Mouse (Mus musculus): ENCODE data around the gene Tmem63b. TPM values are rescaled to one million over a fixed set of nuclear protein-coding genes. Genes with fewer than 3 reads are reported as not detected.

Tmem63b gene
- polyA plus RNA-seq, 1 experiment from 2014 or later, result 29.7 TPM

DNA sequence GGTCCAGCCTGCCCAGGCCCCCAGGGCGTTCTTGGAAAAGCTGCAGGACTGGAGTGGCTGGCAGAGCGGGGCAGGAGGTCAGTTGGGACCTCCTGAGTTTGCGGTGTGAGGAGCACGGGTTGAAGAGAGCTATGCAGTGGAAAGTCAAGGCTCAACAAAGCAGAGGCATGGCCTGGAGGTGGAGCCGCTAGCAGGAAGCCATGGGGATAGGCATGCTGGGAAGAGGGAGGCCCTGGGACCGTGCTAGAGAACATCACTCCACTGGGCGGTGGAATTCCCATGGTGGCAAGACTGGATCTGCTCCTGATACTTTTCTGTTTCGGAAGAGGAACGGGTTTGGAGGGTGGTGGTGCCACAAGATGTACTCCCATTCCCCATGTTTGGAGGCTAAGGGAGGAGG lies 10.3 kb upstream of the Tmem63b start:
- 85% methylated on average over 9 of the region's 9 CpGs for WGBS
- no peak overlapping the region for H3K27ac ChIP-seq (ENCODE audit: low read depth)
- no peak overlapping the region for H3K4me3 ChIP-seq (ENCODE audit: low read depth, low read length)
- H3K9me3 ChIP-seq (ENCODE audit: low read depth, low read length), result no peaks in the 10 kb centered on the region
- no peak overlapping the region for H3K4me2 ChIP-seq
- DNase-seq (no peak), ATAC-seq (ENCODE audit: insufficient read depth) (no peak)
- H3K27me3 ChIP-seq (ENCODE audit: insufficient read depth, low read length), result no peaks in the 10 kb centered on the region
- peaks cover 27% of the 10 kb centered on the region for H3K36me3 ChIP-seq (ENCODE audit: insufficient read depth)
- H3K4me1 ChIP-seq (ENCODE audit: insufficient read depth), result peaks cover 16% of the 10 kb centered on the region; the same call in 1 of the 2 replicates
- TF ChIP-seq CTCF (IDR thresholded peaks at IDR 0.05; ENCODE audit: low read depth), result no peak
- H3K9ac ChIP-seq, result no peak overlapping the region

DNA sequence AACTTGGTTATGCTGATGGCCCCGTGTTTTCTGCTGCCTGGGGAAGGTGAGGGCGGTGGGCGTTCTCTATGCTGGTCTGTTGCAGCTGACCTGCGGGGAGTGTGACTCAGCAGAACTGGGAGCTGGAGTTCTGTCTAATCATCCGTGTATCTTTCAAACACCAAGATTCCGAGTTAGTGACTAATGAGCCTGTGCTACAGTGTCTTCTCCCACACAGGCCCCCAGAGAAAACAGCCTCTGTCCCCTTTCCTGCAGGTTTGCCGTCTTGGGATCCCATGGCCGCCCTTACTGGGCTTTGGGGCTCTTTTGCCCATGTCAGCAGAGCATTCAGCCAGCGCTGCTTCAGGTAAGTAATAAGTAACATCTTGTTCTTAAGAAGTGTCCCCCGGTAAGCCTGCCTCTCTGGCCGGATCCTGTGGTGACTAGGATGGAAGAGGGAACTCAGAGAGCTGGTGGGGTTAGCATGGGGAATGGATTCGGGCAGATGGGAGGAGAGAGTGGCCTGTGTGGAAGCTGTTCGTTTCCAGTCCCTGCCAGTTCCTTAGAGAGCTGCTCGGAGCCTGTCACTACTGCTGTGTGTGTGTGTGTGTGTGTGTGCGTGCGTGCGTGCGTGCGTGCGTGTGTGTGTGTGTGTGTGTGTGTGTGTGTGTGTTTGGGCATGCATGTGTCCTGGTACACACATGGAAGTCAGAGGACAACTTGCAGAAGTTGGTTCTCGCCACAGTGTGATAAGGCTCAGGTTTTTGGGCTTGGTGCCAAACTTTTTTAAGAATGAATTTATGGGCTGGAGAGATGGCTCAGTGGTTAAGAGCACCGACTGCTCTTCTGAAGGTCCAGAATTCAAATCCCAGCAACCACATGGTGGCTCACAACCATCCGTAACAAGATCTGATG lies 8.8 kb upstream of the Tmem63b start:
- peaks cover 27% of the 10 kb centered on the region for H3K36me3 ChIP-seq (ENCODE audit: insufficient read depth)
- no peak overlapping the region; the same call in 1 of the 2 replicates for H3K9ac ChIP-seq
- no peak overlapping the region for H3K27ac ChIP-seq (ENCODE audit: low read depth)
- no peak overlapping the region for H3K4me3 ChIP-seq (ENCODE audit: low read depth, low read length)
- no peaks in the 10 kb centered on the region for H3K9me3 ChIP-seq (ENCODE audit: low read depth, low read length)
- DNase-seq (peak; percentile 62), ATAC-seq (ENCODE audit: insufficient read depth) (no peak)
- H3K27me3 ChIP-seq (ENCODE audit: insufficient read depth, low read length), result no peaks in the 10 kb centered on the region
- WGBS, result 58% methylated on average over 23 of the region's 23 CpGs
- no peak for TF ChIP-seq CTCF (IDR thresholded peaks at IDR 0.05; ENCODE audit: low read depth)
- peaks cover 16% of the 10 kb centered on the region; the same call in 1 of the 2 replicates for H3K4me1 ChIP-seq (ENCODE audit: insufficient read depth)
- H3K4me2 ChIP-seq, result no peak overlapping the region

DNA sequence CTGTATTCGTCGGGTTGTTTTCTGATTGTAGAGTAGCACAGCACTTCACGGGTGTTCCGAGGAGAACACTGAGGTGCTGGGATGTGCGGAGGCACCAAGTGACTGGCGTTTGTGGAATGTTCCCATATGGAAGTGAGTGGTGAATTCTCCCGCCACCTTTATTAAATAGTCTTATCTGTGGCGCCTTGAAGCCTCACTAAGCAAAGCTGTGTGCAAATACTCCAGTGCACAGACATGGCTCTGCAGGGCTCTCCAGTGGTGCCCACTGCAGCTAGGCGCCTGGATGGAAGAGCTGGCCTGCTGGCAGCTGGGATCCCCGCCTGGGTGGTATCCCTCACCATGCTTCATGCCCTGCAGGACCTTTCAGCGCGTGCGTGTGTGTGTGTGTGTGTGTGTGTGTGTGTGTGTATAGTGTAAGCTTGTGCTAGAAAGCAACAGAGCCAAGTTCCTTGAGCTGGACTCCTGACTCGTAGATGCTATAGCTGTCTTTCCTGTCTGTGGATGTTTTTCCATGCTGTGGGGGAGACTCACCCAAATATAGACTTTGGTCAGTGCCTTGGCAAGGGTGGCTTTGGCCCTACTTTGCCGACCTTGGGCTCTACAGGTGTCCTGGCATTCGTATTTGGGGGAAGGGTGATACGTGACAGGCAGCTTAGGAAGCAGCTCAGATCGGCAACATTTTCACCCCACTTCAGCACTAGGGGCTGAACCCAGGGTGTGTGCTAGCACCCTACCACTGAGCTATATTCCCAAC lies 7.3 kb upstream of the Tmem63b start:
- ATAC-seq (ENCODE audit: insufficient read depth) (peak; percentile 77; the same call in 1 of the 2 replicates), DNase-seq (peak; percentile 56)
- Histone ChIP-seq H3K4me3 (ENCODE audit: low read depth, low read length) (no peak overlapping the region), H3K27ac (ENCODE audit: low read depth) (0 out of 2 replicates have a peak overlapping the region, but pooled peaks have one; percentile 42), H3K9me3 (ENCODE audit: low read depth, low read length) (no peaks in the 10 kb centered on the region), H3K9ac (no peak overlapping the region), H3K36me3 (ENCODE audit: insufficient read depth) (peaks cover 19% of the 10 kb centered on the region), H3K4me2 (peak overlapping the region; percentile 18), H3K4me1 (ENCODE audit: insufficient read depth) (peaks cover 14% of the 10 kb centered on the region; the same call in 1 of the 2 replicates), H3K27me3 (ENCODE audit: insufficient read depth, low read length) (no peaks in the 10 kb centered on the region)
- WGBS, result 33% methylated on average over 18 of the region's 18 CpGs
- no peak for TF ChIP-seq CTCF (IDR thresholded peaks at IDR 0.05; ENCODE audit: low read depth)

DNA sequence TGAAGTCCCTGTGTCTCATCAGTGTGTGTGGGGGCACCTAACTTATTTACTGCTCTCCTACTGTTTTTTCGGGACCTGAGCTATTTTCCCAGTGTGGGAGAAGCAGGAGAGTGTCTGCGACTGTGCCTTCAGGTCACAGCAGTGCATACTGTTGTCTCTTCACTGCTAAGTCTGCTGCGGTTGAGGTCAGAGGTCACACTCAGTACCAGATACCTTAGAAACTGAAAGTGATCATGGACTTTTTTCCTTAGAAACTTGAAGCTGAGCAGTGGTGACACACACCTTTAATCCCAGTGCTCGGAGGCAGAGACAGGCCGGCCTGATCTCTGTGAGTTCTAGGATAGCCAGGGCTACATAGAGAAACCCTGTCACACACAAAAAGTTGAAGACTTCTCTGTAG lies 5.5 kb upstream of the Tmem63b start:
- DNase-seq, result no peak
- WGBS, result 68% methylated on average over 5 of the region's 5 CpGs
- no peak for ATAC-seq (ENCODE audit: insufficient read depth)
- no peak overlapping the region for H3K9ac ChIP-seq
- TF ChIP-seq CTCF (IDR thresholded peaks at IDR 0.05; ENCODE audit: low read depth), result no peak
- no peak overlapping the region for H3K4me2 ChIP-seq
- H3K27me3 ChIP-seq (ENCODE audit: insufficient read depth, low read length), result no peaks in the 10 kb centered on the region
- no peak overlapping the region for H3K4me3 ChIP-seq (ENCODE audit: low read depth, low read length)
- H3K4me1 ChIP-seq (ENCODE audit: insufficient read depth), result peaks cover 20% of the 10 kb centered on the region
- no peaks in the 10 kb centered on the region for H3K9me3 ChIP-seq (ENCODE audit: low read depth, low read length)
- H3K36me3 ChIP-seq (ENCODE audit: insufficient read depth), result peaks cover 5% of the 10 kb centered on the region; the same call in 1 of the 2 replicates
- no peak overlapping the region for H3K27ac ChIP-seq (ENCODE audit: low read depth)

DNA sequence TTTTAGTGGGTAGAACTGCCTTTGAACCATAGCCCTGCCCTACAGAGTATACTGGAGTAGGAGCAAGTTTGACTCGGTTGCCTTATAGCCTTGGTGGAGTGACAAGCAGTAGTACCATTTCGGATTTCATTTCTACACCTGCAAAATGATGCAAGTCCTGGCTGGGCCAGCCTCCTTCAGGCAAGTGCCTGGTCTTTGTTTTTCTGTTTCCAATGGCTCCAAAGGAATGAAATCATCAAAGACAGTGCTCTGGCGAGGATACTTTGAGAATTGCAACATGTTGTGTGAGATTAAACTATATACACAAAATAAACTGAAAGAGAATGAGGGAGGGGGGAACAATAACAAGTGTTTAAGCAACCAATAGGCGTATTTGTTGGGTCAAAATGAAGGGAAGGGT lies 3.3 kb upstream of the Tmem63b start:
- peaks cover 22% of the 10 kb centered on the region for H3K4me1 ChIP-seq (ENCODE audit: insufficient read depth)
- no peak overlapping the region for H3K9ac ChIP-seq
- no peaks in the 10 kb centered on the region for H3K9me3 ChIP-seq (ENCODE audit: low read depth, low read length)
- H3K36me3 ChIP-seq (ENCODE audit: insufficient read depth), result no peaks in the 10 kb centered on the region
- no peak for ATAC-seq (ENCODE audit: insufficient read depth)
- no peaks in the 10 kb centered on the region for H3K27me3 ChIP-seq (ENCODE audit: insufficient read depth, low read length)
- DNase-seq, result no peak
- no peak for TF ChIP-seq CTCF (IDR thresholded peaks at IDR 0.05; ENCODE audit: low read depth)
- H3K4me3 ChIP-seq (ENCODE audit: low read depth, low read length), result no peak overlapping the region
- WGBS, result 79% methylated on average over 4 of the region's 4 CpGs
- no peak overlapping the region for H3K4me2 ChIP-seq
- no peak overlapping the region for H3K27ac ChIP-seq (ENCODE audit: low read depth)

DNA sequence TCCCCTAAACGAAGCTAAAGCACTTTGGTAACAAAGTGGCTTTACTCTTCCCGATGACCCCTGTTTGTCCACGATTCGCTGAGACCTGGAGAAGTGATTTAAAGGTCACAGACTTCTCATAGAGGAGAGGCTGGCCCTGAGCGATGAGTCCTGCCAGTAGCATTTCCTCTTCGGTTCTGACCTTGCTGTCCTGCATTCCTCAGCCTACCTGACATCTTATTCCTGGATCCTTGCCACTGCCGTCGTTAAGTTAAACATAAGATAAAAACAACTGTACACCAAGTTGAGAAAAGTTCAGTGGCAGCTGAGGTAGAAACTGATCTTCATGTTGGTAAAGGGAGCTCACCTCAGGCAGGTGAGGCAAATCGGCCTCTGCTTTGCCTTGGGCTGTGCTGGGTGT lies 2.4 kb upstream of the Tmem63b start:
- no peak for TF ChIP-seq CTCF (IDR thresholded peaks at IDR 0.05; ENCODE audit: low read depth)
- no peaks in the 10 kb centered on the region for H3K9me3 ChIP-seq (ENCODE audit: low read depth, low read length)
- 64% methylated on average over 9 of the region's 9 CpGs for WGBS
- H3K27me3 ChIP-seq (ENCODE audit: insufficient read depth, low read length), result no peaks in the 10 kb centered on the region
- no peak overlapping the region for H3K9ac ChIP-seq
- H3K4me2 ChIP-seq, result no peak overlapping the region
- no peaks in the 10 kb centered on the region for H3K36me3 ChIP-seq (ENCODE audit: insufficient read depth)
- ATAC-seq (ENCODE audit: insufficient read depth) (no peak), DNase-seq (no peak)
- H3K4me1 ChIP-seq (ENCODE audit: insufficient read depth), result peaks cover 26% of the 10 kb centered on the region
- no peak overlapping the region for H3K27ac ChIP-seq (ENCODE audit: low read depth)
- no peak overlapping the region for H3K4me3 ChIP-seq (ENCODE audit: low read depth, low read length)

Data from lung, embryonic 14.5 days (tissue).